15 mouse cellular contexts compared by ENCODE assay signal in the genomic region with DNA sequence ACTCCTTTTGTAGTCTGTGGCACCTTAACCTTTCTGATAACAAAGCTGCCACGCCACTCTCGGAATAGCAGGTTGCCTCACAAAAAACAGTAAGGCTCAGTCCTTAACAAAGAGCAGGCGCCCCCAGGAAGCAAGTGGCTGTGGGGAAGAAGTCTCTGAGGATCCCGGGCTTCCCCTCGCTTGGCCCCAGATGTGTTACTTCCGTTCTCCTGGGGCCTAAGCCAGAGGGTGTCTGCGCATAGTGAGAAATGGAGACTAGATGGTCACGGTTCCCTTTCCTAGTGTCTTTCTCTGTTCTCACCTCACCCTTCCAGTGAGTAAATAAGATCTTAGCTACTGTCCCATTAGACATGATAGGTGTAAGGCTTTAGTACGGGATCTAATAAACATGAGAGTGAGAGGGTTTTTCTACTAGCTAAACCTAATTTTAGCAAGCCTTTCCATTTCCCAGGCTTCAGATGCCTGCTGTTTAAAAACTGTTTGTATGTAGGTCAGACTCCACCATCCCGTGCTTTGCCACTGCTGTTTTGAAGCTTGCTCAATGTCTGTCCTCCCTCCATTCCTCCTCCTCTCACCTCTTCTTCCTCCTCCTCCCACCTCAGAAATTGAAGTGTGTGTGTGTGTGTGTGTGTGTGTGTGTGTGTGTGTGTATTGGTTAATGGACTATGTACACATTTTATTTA. TPM values are rescaled to one million over a fixed set of nuclear protein-coding genes. Genes with fewer than 3 reads are reported as not detected.
DNase-seq lines count a peak whose midpoint lies in the region; ATAC-seq lines count a peak whose summit lies in the region.
"Had no signal": no experiment of that assay in that cellular context is flagged by ENCODE, and none has a peak within 500 bp of the region (broad histone marks: within the 10 kb centered on the region; RNA-seq: fewer than 3 reads in every experiment).

No protein-coding gene starts in this region.

- 86% methylated on average over 10 of the region's 10 CpGs for WGBS in midbrain, embryonic 12.5 days
- WGBS in midbrain, embryonic 15.5 days, result 86% methylated on average over 10 of the region's 10 CpGs

- peak; percentile 69; the same call in 1 of the 2 replicates for ATAC-seq in frontal cortex, adult (ENCODE audit: low TSS enrichment)
- no peak for ATAC-seq in midbrain, embryonic 12.5 days (ENCODE audit: low FRiP score, low read depth)
- no peak for ATAC-seq in midbrain, embryonic 15.5 days (replicated peaks)
- peak; percentile 38 for ATAC-seq in megakaryocyte progenitor cell, adult 5-6 weeks (replicated peaks; ENCODE audit: poor library complexity)

- H3K27ac ChIP-seq in midbrain, embryonic 12.5 days (replicated peaks), result 0 out of 2 replicates have a peak overlapping the region, but pooled peaks have one; percentile 6
- no peak overlapping the region for H3K27ac ChIP-seq in midbrain, embryonic 15.5 days
- H3K27ac ChIP-seq: embryonic facial prominence, embryonic 12.5 days; lung, embryonic 15.5 days had no signal

- no peaks in the 10 kb centered on the region for H3K4me1 ChIP-seq in midbrain, embryonic 12.5 days
- no peaks in the 10 kb centered on the region for H3K4me1 ChIP-seq in midbrain, embryonic 15.5 days
- H3K4me1 ChIP-seq: embryonic facial prominence, embryonic 12.5 days; lung, embryonic 15.5 days had no signal

- DNase-seq in frontal cortex, postnatal 10 days (ENCODE audit: low spot score in 2 of 2), result no peak
- DNase-seq in cerebellum, adult 8-10 months, result peak; percentile 46
- DNase-seq in urinary bladder, postnatal 25 days (ENCODE audit: low spot score), result no peak
- DNase-seq in frontal cortex, postnatal 25 days (ENCODE audit: low spot score in 2 of 2), result no peak
- DNase-seq: B cell, adult 2 months; heart, adult 11 months; heart, postnatal 36 days; kidney, adult 2 months; left cerebral cortex, postnatal 4 days had no signal

- H3K4me2 ChIP-seq in midbrain, embryonic 12.5 days (replicated peaks), result no peak overlapping the region
- H3K4me2 ChIP-seq in midbrain, embryonic 15.5 days, result no peak overlapping the region
- H3K4me2 ChIP-seq: embryonic facial prominence, embryonic 12.5 days; lung, embryonic 15.5 days had no signal

- no peaks in the 10 kb centered on the region for H3K9me3 ChIP-seq in midbrain, embryonic 12.5 days
- no peaks in the 10 kb centered on the region for H3K9me3 ChIP-seq in midbrain, embryonic 15.5 days
- H3K9me3 ChIP-seq: embryonic facial prominence, embryonic 12.5 days; lung, embryonic 15.5 days had no signal

- no peak overlapping the region for H3K9ac ChIP-seq in midbrain, embryonic 12.5 days (replicated peaks)
- H3K9ac ChIP-seq in midbrain, embryonic 15.5 days, result no peak overlapping the region
- H3K9ac ChIP-seq: embryonic facial prominence, embryonic 12.5 days; lung, embryonic 15.5 days had no signal

- no peaks in the 10 kb centered on the region for H3K27me3 ChIP-seq in midbrain, embryonic 12.5 days
- H3K27me3 ChIP-seq in midbrain, embryonic 15.5 days (replicated peaks), result no peaks in the 10 kb centered on the region
- H3K27me3 ChIP-seq: embryonic facial prominence, embryonic 12.5 days; lung, embryonic 15.5 days had no signal

- H3K36me3 ChIP-seq in midbrain, embryonic 12.5 days, result peaks cover 91% of the 10 kb centered on the region
- H3K36me3 ChIP-seq in midbrain, embryonic 15.5 days (replicated peaks), result peaks cover 35% of the 10 kb centered on the region; the same call in 1 of the 2 replicates

- no peak overlapping the region for H3K4me3 ChIP-seq in midbrain, embryonic 12.5 days
- no peak overlapping the region for H3K4me3 ChIP-seq in midbrain, embryonic 15.5 days
- H3K4me3 ChIP-seq: embryonic facial prominence, embryonic 12.5 days; lung, embryonic 15.5 days had no signal

RNA-seq across cellular contexts. Expression of gene Cspg5, which starts 13.9 kb away (rescaled TPM):
- polyA plus RNA-seq in midbrain, embryonic 12.5 days (2016; fragmentation: Nextera tagmentation; extraction: Ambion mirVana), result 25.3 and 31.3 TPM in 2 replicates
- 175 and 191 TPM in 2 replicates for polyA plus RNA-seq in midbrain, embryonic 15.5 days (2015; fragmentation: Nextera tagmentation; extraction: Ambion mirVana)
- total RNA-seq in megakaryocyte progenitor cell, adult 5-6 weeks (2015), result 0.05 and 0.07 TPM in 2 replicates
- total RNA-seq in megakaryocyte progenitor cell, adult 5-6 weeks (2017), result 0.03 and 0.75 TPM in 2 replicates

Comparison
In these comparisons a context has a peak if more than half of its experiments do, and no peak if none do; other contexts are left out.
1. ATAC-seq: peak in frontal cortex, adult (single experiment) and megakaryocyte progenitor cell, adult 5-6 weeks (single experiment); none in midbrain, embryonic 12.5 days (single experiment) and midbrain, embryonic 15.5 days (single experiment).